Mouse (Mus musculus) cerebellum, adult (tissue): Measurements from ENCODE around the gene Top2a.
A peak's percentile ranks its signal among the peaks of the same experiment; 100 is the strongest.

ENCODE experiments used
- ATAC-seq: cut with Nextera tagmentation; 2 replicates; pipeline ENCODE4 v1.9.2; 2017; ENCODE audit warnings: mild to moderate bottlenecking, moderate library complexity, mixed read lengths; ENCODE audit not compliant: insufficient number of reproducible peaks, low FRiP score, low TSS enrichment

The Top2a gene

DNA sequence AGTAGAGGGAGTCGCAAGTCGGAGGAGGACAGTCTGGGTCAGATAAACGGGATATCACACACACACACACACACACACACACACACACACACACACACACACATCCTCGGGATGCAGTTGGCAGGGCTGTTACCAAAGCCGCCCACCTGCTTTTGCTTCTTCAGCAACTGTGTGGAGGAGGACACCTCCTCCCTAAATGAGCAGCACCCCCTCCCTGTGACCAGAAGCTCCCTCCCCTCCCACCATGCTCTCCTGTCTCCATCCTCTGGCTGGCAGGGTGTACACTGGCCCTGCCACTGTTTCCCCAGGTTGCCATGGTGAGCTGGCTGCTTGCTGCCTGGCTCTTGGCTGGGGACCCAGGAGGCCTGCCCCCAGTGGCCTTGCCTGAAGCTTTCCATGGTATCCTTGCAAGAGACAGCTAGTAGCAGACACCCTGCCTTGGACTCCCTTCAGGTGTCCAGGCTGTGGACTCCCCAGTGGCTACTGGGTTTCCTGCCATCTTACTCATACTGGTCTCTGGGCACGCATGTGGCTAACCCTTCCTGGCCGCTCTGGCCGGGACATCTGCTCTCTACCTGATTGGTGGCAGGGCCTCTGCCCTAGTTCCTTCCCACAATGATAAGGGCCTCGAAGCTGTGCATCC is 57.4 kb downstream of the Top2a start:
- peak; percentile 43; the same call in 1 of the 2 replicates for ATAC-seq

DNA sequence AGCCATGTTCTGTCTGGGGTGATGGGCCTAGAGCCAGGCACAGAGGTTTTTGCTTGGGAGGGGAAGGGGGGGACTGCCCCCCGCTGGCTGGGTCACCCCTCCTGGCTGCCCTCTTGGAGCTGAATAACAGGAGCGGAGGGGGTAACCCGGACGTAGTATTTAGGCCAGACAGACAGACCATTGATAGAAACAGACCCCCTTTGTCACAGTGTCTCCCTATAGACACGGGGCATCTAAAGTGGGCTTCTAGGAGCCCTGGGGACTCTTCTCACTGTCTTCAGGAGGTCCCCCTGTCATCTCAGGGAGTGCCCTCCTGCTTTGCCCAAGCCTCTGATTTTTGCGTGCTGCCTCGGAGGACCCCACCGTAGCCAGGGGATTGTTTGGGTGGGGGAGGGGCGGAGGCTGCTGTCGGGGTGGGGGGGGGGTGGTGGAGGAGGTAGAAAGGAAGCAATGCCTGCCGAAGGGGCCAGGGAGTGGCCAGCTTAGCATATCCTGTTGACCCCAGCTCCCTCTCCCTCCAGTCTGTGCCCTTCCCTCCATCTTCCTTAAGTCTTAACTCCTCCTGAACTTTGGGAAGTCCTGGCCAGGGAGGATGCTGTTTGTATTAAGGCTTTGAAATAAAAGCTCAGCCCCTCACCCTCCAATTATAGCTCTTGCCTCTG is 58.4 kb downstream of the Top2a start:
- no peak for ATAC-seq

DNA sequence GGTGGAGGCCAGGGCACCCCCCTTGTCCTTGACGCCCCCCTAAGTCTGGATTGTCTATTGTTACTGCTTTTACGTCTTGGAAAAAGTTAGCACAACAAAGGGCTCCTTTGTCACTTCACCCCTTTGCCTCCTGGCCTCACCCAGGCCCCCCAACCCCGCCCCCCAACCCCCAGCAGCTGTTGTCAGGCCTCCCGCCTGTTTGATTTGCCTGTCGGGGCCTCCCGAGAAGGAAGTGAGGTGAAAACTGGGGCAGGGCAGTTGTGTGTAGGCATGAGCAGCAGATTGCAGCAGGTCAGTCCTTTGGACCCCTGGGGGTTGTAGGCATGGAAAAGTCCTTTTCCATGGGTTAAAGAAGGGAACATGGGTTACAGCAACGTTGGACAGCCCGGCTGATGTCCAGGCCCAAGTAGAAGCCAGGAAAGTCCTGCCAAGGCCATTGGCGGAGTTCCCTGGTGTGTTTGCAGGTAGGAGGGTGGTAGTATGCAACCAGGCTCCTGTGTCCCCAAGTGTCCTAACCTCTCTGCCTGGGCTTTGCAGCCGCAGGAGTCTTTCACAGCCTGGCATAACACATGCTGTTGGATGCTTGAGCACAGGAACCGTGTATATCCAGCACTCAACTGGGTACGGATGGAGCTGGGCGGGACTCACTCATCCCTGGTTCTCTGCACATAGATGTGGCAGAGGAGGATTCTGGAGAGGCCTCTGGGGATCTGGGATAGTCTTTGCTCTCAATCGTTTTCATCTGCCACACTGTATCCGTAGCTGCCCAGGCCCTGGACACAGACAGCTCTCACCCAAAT is 59.2 kb downstream of the Top2a start:
- ATAC-seq: no peak

DNA sequence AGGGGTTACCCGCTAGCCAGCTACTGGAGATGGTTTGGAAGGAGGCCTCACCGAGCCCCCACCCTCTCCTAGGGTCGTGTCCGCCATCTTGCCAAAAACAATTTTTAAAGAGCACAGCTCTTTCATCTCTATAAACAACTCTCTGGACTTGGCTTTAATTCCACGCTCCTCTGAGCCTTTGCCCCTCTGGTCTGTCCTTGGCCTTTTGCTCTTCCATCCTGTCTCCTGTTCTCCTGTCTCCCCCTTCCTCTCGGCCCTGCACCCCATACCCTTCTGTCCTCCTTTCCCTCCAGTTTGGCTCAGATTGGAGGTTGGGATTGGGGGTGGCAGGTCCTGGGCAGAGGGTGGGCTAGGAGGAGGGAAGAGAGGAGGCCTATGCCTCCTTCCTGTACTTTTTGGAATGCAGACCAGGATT is 59.8 kb downstream of the Top2a start:
- ATAC-seq: no peak

DNA sequence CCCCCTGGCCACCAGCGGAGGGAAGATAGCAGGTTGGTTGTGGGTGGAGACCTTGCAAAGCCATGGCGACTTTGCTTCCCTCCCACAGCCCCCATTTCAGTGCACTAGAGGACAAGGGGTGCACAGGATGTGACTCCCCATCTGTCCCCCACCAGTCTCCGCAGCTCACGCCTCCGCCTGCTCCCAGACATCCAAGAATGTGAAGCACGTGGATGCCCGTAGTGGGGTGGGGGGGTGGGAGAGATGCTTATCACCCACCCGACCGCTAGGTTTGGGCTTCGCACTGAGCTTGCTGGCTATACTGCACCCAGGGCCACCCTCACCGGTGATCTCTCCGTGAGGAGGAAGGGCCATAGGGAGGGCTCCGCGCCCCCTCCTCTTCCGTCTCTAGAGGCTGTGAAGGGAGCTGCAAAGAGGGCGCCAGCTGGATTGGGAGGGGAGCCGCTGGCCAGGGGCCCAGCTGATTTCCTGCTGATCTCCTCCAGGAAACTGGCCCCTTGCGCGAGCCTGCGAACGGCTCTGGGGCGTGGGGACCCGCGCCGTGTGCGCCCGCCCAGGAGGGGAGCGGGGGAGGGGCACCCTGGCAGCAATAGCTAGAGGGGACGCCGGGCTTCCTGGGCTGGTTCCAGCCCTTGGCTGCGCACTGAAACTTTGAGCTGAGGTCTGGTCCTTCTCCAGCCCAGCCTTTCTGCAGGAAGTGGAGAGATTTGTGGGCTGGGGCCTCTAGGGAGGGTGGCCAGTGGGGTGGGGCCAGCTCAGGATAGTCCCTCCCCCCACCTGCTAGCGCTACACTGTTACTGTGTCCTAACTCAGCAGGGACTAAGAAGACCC is 60.6 kb downstream of the Top2a start:
- ATAC-seq: no peak

DNA sequence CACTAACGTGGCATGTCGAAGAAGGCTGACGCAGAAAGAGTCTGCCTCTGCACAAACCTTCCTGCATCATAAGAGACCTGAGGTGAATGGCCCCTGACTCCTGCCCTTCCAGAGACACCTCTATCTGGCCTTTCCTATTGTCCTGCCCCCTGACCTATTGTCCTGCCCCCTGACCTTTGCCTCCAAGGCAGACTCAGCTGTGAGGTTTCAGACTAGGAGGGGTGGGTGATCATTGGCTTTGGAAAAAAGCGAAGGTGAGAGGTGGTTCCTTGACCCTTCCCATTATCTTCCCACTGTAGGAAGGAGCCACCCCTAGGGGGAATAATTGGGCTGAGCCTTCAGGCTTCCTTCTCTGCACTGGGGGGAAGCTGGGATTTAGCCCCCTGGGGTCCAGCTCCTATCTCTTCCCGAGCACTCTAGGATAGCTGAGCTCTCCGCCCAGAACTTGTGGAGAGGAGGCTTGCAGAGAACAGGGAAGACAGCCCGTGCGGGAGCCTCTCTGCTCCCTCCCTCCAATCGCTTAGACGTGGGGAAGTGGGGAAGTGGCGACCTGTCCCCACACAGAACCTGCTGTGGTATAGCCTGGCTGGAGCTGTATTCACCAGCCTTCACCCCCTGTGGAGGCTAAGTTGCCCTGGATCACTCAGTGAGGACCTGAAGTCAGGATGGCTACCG is 61.4 kb downstream of the Top2a start:
- no peak for ATAC-seq

DNA sequence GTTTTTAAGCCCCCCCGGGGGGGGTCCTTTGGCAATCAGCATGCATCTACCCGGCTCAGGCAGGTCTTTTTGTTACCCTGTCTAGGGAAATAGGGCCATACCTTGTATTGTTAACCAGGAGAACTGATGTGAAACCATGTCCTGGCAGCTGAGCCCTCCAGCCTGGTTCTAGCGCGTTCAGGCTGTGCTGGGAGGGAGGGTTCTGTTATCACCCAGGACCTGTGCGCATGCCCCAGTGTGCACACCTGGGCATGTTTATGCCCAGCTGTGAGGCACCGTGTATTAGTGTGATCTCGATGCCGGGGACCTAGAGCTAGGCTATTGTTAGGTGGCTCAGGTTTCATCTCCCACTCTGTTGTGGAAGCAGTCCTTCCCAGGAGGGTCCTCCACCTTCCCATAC is 62.2 kb downstream of the Top2a start:
- ATAC-seq: no peak

DNA sequence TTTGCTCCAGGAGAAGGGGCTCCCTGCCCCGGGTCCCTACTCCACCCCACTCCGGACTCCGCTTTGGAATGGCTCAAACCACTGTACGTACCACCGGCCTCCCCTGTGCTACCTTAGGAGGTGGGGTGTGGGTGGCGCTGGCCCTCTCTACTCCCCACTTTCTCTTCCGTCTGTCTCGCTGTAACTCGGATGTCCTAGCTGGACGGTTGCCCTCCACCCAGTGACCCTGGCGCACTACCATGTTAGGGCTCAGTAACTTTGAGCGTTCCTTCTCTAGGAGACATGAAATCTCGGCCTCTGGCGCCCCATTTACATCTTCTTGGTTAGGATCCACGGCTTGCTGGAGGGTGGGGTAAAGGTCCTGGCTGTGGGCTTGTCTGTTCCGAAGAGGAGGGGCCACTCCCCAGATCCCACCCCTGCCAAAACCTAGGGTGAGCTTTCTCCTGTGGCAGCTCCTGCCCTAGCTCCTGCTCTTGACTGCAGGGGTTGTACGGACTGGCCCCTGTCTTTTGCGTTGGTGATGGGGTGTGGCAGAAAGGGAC is 62.9 kb downstream of the Top2a start:
- no peak for ATAC-seq

DNA sequence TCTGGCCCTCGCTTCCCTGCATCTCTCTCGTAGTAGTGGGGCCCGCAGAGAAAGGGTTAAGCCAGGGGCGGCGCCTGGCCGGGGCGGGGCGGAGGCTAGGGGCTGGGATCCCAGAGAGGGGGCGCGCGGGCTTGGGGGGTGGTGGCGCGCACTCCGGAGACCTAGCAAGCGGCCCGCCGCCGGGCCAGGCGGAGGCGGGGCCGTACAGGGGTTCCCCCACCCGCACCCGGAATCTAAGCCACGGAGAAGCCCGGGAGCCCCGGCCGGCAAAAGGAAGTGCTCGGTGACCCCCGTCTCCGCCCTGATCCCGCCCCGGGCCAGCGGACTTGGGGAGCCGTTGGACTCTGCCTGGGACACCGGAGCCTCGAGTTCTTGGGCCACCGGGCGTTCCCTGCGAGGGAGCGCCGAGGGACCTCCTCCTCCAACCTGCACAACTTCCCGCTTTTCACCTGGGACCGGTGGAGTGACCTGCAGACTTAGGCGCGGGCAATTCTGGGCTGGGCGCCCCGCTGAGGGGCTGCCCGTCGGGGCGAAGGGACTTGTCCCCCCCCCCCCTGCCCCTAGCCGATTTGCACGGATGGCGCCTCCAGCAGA is 63.6 kb downstream of the Top2a start:
- ATAC-seq: no peak

DNA sequence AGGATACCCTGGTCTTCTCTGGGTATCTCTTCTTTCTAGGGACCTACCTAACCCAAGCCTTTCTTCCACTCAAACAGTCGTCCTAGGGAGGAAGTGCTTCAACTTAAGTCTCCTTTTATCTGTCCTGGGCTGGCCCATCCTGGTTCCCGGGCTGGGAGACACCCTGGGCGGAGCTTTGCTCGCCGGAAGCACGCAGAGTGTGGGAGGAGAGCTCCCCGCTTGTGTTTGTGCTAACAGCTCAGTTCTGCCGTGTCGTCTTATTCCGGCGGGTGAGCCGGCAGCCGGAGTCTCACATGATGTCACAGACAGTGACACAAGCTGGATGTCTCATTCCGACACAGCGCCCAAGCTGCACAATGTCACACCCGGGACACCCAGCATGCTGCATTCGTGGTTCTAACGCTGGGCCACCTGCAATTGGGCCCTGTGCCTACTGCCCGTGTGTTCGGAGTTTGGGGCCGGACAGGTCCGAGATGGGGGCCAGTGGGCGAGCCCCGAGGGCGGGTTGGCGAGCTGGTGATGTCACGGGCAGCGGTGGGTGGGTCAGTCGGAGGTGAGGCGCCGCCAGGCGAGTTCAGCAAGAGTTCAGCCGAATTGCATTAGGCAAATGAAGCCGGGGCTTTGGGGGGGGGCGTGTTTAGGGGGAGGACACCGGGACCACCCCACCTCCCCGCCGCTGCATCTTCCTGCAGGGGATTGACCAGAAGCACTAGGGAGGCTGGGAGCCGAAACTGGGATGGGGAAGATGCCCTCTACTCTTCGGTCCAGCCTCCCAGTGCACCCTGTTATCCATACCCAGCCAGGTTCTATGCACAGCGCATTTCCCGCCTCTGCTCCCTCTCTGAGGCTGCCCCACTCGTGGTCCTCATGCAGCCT is 64.3 kb downstream of the Top2a start:
- ATAC-seq: no peak

DNA sequence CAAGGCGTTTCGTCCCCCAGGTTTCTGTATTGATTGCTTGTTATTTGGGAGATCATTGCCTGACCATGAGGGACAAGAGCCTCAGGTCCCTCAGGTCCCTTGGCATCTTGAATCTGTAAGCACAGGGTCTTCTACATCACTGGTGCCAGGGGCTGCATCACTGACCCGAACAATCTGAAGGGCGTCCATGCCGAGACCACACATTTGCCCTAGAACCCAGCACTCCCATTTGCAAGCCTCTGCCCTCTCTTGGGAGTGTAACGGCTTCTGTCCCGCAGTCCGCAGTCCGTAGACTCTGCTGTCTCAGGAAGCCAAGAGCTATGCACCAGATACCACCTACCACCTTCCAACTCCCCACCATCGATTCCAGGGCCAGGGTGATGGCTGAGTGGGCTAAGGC is 67.6 kb downstream of the Top2a start:
- no peak for ATAC-seq

DNA sequence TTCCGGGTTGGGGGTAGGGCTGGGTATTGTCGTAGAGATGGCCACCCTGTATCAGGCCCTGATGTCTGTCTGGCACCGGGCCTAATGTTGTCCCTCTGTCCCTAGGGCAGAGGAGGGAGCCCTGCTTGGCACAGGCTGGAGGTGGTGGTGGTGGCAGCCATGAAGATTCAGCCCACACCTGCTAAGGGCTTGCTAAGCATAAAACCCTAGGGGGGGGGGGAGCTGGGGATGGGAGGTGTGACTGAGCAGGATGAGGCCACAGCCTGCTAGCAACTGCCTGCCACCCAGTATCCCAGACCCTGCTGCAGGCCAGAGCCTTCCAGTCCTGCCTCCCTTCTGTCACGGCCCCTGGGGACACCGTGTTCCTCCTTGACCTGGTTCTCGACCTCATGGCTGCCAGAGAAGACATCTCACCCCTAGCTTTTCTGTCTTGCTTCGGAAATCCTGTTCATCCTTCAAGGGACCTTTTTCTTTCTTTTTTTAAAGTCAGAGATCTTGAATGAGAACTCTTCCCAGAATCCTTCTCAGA is 68.2 kb downstream of the Top2a start:
- ATAC-seq: no peak

DNA sequence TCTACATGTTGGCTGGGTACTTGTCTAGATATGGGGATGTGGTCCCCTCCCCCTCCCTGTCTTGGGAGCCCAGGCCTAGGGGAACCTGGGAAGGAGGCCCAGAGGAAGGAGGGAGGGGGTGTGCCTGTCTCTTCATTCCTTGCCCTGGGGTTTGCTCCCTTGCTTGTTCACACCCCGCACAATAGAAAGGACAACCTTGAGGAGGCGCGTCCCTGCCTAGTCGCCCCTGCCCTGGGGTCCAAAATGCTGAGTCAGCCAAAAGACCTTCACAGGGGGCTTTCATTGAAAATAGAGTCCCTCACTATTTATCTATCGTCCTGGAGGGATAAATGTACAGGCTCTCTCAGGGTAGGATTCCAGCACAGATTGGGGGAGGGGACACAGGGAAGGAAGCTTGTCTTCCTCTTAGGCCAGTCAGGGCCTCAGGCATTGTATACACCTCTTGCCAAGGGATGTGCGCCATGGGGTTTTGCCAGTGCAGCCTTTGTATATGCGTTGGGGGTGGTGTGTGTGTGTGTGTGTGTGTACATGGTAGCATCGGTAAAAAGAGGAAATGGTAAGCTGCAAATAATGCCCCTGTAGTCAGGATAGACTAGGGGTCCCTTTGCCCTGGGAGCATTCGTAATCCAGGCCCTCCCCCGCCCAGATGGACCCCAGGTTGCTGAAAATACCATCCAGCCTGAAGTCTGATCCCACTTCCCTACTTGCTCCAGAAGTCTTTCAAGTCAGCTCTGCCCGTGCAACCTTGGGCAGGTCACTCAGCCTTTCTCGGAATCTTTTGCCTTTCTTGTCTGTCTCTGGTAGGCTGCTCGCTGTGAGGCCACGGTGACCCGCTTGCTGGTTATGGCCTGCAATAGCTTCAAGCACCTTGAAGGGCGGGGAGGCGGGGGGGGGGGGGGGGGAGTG is 68.9 kb downstream of the Top2a start:
- ATAC-seq: no peak

DNA sequence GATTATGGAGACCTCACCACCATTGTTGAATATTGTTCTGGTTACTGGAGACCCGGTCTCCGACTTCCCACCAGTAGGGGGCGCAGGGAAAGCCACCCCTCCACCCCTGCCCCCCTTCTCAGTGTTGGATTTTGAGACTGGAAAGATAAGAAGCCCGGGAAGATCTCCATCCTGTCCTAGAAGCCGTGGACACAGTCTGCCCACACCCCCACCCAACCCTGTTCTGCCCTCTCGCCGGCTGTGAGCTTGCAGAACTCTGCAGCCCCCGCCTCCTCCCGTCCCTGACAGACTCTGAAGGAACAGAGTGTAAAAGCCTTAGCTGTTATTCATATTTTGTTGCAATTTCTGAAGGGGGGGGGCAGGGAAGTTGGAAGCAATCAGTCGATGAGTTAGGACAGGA is 69.6 kb downstream of the Top2a start:
- ATAC-seq: no peak

DNA sequence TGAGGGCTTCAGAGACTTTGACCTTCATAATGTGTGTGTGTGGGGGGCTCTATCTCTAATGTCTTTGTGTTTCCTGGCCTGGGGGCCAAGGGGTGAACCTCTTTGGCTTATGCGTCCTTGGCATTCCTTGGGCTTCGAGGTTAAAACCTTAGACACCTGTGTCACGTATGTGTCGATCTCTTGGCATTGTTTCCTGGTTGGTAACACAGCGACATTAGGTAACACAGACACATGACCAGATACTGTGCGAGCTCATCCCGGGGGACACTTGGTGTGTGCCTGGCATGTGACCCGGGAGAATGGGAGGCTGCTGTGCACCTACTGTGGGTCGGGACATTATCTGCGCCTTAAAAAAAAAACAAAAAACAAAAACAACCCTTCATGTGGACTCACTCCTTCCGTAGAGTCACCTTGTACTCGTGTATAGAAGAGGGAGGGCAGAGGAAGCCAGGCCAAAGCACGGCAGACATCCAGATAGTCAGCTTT is 70.1 kb downstream of the Top2a start:
- ATAC-seq: no peak

DNA sequence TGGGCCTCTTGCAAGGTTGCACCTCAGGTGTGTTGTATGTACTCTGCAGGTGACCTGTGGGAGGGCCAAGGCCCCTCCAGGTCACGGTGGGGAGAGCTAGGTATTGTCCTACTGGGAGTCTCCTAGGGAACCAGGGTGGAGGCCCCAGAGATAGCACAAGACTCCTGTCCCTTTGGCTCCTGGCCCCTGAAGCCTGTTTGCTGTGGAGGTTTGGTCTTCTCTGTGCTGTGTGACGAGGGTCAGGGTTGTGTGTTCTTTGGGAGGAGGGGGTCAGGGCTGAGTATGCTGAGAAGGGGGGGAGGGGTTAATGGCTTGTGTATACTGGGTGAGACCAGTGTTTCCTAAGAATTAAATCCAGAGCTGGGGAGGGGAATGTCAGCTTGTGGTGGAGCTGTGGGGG is 70.6 kb downstream of the Top2a start:
- no peak for ATAC-seq

DNA sequence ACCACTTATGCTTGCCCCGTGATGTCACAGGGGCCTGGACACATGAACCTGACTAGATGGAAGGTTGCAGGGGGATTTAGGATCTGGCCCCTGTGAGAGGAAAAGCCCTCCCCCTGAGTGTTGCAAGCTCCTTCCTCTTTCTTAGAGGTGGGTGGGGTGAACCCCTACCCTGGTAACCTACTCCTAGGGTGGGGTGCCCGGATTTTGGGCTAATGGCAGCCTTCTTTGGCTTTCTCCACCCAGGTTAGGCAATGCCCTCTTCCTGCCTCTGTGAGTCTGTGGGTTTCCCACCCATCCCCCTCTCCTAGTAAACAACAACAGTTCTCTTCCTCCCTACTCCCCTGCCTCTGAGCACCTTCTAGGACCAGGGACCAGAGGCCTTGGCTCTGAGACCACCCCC is 71.3 kb downstream of the Top2a start:
- ATAC-seq: no peak
